Mouse (Mus musculus) neural tube, embryonic 11.5 days (tissue): ENCODE measurements around the gene Robo1. TPM values are rescaled to one million over a fixed set of nuclear protein-coding genes. Genes with fewer than 3 reads are reported as not detected.

ENCODE experiments used
- ATAC-seq: fragments of 200-750 bp; cut with Nextera tagmentation; 2 replicates; pipeline ENCODE4 v1.8.0; 2017; ENCODE audit warnings: moderate number of reproducible peaks, mild to moderate bottlenecking, moderate TSS enrichment, moderate library complexity; ENCODE audit not compliant: insufficient read depth, low FRiP score, low TSS enrichment
- DNase-seq: peaks from one replicate; pipeline ENCODE4 v3.0.0-alpha.2; 2015; ENCODE audit warnings: low spot score
- H3K27ac ChIP-seq: fragments of 300-500 bp; sonication (generic); 2 replicates; pipeline ENCODE4 v1.5.1; 2014; ENCODE audit warnings: low read depth, mild to moderate bottlenecking, low read length
- H3K27me3 ChIP-seq: fragments of 300-500 bp; sonication (generic); 2 replicates; pipeline ENCODE4 v1.6.1; 2014; ENCODE audit warnings: mild to moderate bottlenecking, low read length, mixed read lengths; ENCODE audit not compliant: control insufficient read depth, insufficient read depth
- H3K36me3 ChIP-seq: fragments of 300-500 bp; sonication (generic); 2 replicates; pipeline ENCODE4 v1.6.1; 2014; ENCODE audit warnings: mild to moderate bottlenecking, low read length, moderate library complexity, mixed read lengths; ENCODE audit not compliant: control insufficient read depth, insufficient read depth
- H3K4me1 ChIP-seq: fragments of 300-500 bp; sonication (generic); 2 replicates; pipeline ENCODE4 v1.6.1; 2014; ENCODE audit warnings: low read length, mixed read lengths; ENCODE audit not compliant: control insufficient read depth, insufficient read depth
- H3K4me2 ChIP-seq: fragments of 300-500 bp; sonication (generic); 2 replicates; pipeline ENCODE4 v1.6.1; 2014; ENCODE audit warnings: low read depth, mild to moderate bottlenecking, moderate library complexity
- H3K4me3 ChIP-seq: fragments of 300-500 bp; sonication (generic); 2 replicates; pipeline ENCODE4 v1.5.1; 2014; ENCODE audit warnings: low read depth, low read length
- H3K9ac ChIP-seq: fragments of 300-500 bp; sonication (generic); 2 replicates; pipeline ENCODE4 v1.6.1; 2014; ENCODE audit warnings: mild to moderate bottlenecking, low read length
- H3K9me3 ChIP-seq: fragments of 300-500 bp; sonication (generic); 2 replicates; pipeline ENCODE4 v1.6.1; 2016; ENCODE audit warnings: low read length; ENCODE audit not compliant: control insufficient read depth
- WGBS: fragments of 180-500 bp; shearing (Covaris S2); extraction: QIAGEN DNeasy Blood & Tissue Kit; methylation state at CpG from one replicate; pipeline ENCODE4 v1.1.7; 2014; 5-methylcytosine and 5-hydroxymethylcytosine counted together
- polyA plus RNA-seq: library from polyadenylated mRNA; unstranded; fragments of >200 nt; fragmentation: Nextera tagmentation; extraction: Ambion mirVana; gene quantifications from 2 replicates; pipeline ENCODE4 v1.2.1, GENCODE M21; 2014

Gene Robo1
- polyA plus RNA-seq, 1 experiment from 2014 or later = 58.3 TPM

- H3K36me3 ChIP-seq = no peaks in the 10 kb centered on the region
- no peak for ATAC-seq
- 88% methylated on average over 8 of the region's 8 CpGs for WGBS
Observed at GRCm38 (mm10) chr16:72639332-72639940, 331.3 kb downstream of the Robo1 start.

DNA sequence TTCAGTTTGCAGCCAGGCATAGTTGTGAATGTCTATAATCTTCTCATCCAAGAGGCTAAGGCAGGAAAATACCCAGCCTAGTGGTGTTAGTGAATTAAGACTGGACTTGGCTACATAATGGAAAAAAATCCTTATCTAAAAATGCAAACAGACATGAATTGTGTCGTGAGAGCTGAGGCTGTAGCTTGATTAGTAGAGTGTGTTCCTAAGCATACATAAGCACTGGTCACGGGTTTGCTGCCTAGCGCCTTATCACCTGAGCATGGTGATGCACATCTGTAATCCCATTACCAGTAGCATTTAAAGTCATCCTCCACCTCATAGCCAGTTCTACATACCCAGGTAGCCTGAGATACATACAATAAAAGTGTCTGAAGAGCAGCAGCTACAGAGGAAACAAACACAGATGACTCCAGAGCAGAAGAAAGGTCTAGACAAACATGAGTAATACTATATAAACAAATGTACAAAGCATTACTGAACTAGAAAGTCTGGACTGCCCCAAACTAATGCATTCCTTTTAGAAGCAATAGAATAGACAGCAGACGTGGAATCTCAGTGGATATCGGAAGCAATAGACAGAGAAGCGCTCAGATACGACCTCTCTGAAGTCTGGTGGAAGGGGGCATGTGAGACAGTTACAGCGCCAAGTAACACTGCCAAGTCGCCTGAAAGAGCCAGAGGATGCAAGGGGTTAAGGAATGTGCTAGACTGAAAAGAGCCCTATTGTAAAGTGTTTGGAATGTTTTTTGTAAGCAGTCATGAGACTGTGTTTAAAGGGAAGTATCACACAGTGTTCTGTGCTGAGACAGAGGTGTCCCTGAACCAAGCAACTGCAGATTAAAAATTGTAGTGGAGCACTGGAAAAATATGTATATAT is 333.1 kb downstream of the Robo1 start:
- no peaks in the 10 kb centered on the region for H3K36me3 ChIP-seq
- WGBS = 80% methylated on average over 9 of the region's 9 CpGs
- DNase-seq (no peak), ATAC-seq (no peak)
- H3K4me1 ChIP-seq = no peaks in the 10 kb centered on the region
- H3K27me3 ChIP-seq = no peaks in the 10 kb centered on the region
- H3K9ac ChIP-seq = no peak overlapping the region
- no peaks in the 10 kb centered on the region for H3K9me3 ChIP-seq
- no peak overlapping the region for H3K4me2 ChIP-seq
- H3K27ac ChIP-seq = no peak overlapping the region
- no peak overlapping the region for H3K4me3 ChIP-seq

More at GRCm38 (mm10) chr16:72639332-72639940, 331.3 kb downstream of the Robo1 start:
- no peak overlapping the region for H3K4me3 ChIP-seq
- no peak overlapping the region for H3K4me2 ChIP-seq
- no peak for DNase-seq
- no peaks in the 10 kb centered on the region for H3K9me3 ChIP-seq
- no peak overlapping the region for H3K9ac ChIP-seq
- H3K27me3 ChIP-seq = no peaks in the 10 kb centered on the region
- H3K27ac ChIP-seq = no peak overlapping the region
- H3K4me1 ChIP-seq = no peaks in the 10 kb centered on the region

DNA sequence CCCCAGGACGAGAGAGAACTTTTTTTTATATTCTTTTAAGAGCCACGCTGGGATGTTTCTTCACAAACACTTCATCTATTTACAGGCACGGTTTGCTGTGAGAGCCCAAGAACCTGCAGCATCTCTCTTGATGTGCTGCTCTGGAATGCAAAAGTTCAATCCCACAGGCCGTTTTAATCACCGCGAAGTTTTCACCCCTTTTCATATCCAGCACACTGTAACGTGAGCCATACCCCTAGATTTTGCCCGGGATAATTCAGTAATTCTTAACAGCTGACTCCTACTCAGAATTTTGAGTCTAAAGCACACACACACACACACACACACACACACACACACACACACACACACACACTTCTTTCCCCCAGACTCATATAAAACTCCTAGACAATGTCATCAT is 337.8 kb downstream of the Robo1 start:
- no peak for ATAC-seq
- H3K36me3 ChIP-seq = no peaks in the 10 kb centered on the region
- peaks cover 3% of the 10 kb centered on the region; the same call in 1 of the 2 replicates for H3K4me1 ChIP-seq
- 45% methylated on average over 8 of the region's 8 CpGs for WGBS
- H3K9me3 ChIP-seq = no peaks in the 10 kb centered on the region
- H3K4me2 ChIP-seq = no peak overlapping the region
- no peak for DNase-seq
- no peaks in the 10 kb centered on the region for H3K27me3 ChIP-seq
- no peak overlapping the region for H3K9ac ChIP-seq
- no peak overlapping the region for H3K27ac ChIP-seq
- no peak overlapping the region for H3K4me3 ChIP-seq

- ATAC-seq (0 out of 2 replicates have a peak, but pooled peaks have one; percentile 38), DNase-seq (peak; percentile 62)
- H3K27me3 ChIP-seq = no peaks in the 10 kb centered on the region
- H3K27ac ChIP-seq = no peak overlapping the region
- no peak overlapping the region for H3K4me3 ChIP-seq
- H3K9me3 ChIP-seq = no peaks in the 10 kb centered on the region
- H3K4me1 ChIP-seq = peaks cover 3% of the 10 kb centered on the region; the same call in 1 of the 2 replicates
- H3K36me3 ChIP-seq = no peaks in the 10 kb centered on the region
- H3K4me2 ChIP-seq = no peak overlapping the region
- 44% methylated on average over 4 of the region's 4 CpGs for whole genome bisulfite sequencing
- H3K9ac ChIP-seq = no peak overlapping the region
Observed at GRCm38 (mm10) chr16:72649314-72649713, 341.2 kb downstream of the Robo1 start.

GRCm38 (mm10) chr16:72655411-72655810 is 347.3 kb downstream of the Robo1 start:
- 91% methylated on average over 9 of the region's 9 CpGs for WGBS
- H3K4me2 ChIP-seq = no peak overlapping the region
- no peaks in the 10 kb centered on the region for H3K4me1 ChIP-seq
- DNase-seq (no peak), ATAC-seq (no peak)
- no peak overlapping the region for H3K4me3 ChIP-seq
- no peaks in the 10 kb centered on the region for H3K36me3 ChIP-seq
- H3K9me3 ChIP-seq = no peaks in the 10 kb centered on the region
- no peak overlapping the region for H3K9ac ChIP-seq
- no peak overlapping the region for H3K27ac ChIP-seq
- H3K27me3 ChIP-seq = no peaks in the 10 kb centered on the region

DNA sequence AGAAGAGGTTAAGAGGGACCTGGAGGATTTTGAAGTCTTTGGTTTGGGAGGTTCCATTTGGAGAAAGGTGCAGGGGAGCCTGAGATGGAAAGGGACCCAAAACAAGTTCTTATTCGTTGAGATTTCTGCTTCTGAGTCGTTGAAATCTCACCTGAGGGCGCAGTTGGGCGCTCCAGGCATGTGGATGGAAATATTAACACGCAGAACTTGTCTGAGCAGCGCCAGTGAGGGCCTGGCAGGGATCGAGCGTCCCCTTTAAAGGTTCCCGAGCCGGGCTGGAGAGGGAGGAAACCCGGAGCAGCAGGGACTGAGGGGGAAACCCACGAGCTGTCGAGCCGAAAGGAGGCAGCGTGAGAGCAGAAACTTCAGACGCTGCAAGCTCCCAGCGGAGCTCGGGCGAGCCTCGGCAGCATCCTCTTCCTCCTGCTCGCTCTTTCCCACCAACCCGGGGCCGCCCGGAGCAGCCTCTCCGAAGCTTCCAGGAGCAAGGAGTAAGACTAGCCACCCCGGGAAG is 354.8 kb downstream of the Robo1 start:
- peak overlapping the region; percentile 88 for H3K27ac ChIP-seq
- peak overlapping the region; percentile 86 for H3K9ac ChIP-seq
- H3K36me3 ChIP-seq = no peaks in the 10 kb centered on the region
- peak; percentile 86 for ATAC-seq
- no peaks in the 10 kb centered on the region for H3K9me3 ChIP-seq
- H3K4me1 ChIP-seq = peaks cover 3% of the 10 kb centered on the region; the same call in 1 of the 2 replicates
- H3K4me2 ChIP-seq = peak overlapping the region; percentile 72
- H3K4me3 ChIP-seq = peak overlapping the region; percentile 91
- WGBS = 0% methylated on average over 20 of the region's 26 CpGs
- no peaks in the 10 kb centered on the region for H3K27me3 ChIP-seq
- DNase-seq = peak; percentile 89

DNA sequence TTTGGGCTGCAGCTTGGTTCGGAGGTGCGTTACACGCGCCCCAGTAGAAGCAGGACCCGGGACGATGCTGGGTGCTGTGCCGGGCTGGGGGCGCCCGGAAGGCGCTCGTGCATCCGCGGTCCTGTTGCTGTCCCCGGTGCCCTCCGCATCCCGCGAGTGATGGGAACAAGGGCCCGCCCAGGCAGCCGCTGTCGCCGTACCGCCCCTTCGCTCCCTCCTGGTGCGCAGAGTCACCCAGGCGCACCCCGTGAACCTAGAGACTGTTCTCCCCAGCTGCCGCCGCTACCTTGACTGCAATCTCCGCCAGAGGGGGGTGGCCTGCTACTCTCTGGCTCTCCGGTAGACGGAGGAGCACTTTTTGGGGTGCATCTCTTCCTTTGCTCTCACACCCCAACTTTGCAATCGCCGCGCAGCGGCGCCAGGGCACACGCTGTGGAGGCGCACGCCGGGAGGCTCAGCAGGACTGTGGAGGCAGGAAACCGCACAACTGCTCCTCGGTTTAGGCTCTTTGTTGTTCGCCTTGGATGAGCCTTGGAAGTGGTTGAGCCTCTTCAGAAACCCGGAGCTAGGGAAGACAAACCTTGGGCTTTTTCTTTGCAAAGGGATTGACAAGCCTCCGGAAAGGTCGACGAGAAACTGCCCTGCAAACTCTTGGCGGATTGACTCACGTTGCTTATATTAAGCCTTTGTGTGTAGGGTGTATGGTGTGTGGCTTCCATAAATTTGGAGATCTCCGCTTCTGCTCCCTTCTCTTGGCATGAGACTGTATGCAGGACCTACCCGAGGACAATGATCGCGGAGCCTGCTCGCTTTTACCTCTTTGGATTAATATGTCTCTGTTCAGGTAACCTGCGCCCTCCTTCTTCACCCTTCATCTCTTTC is 355.5 kb downstream of the Robo1 start:
- H3K4me2 ChIP-seq = peak overlapping the region; percentile 72
- peak; percentile 61 for DNase-seq
- peak overlapping the region; percentile 88 for H3K27ac ChIP-seq
- H3K4me1 ChIP-seq = peaks cover 3% of the 10 kb centered on the region; the same call in 1 of the 2 replicates
- H3K27me3 ChIP-seq = no peaks in the 10 kb centered on the region
- no peaks in the 10 kb centered on the region for H3K36me3 ChIP-seq
- peak; percentile 79 for ATAC-seq
- peak overlapping the region; percentile 86 for H3K9ac ChIP-seq
- peak overlapping the region; percentile 91 for H3K4me3 ChIP-seq
- WGBS = 0% methylated on average over 54 of the region's 55 CpGs
- H3K9me3 ChIP-seq = no peaks in the 10 kb centered on the region

GRCm38 (mm10) chr16:72664233-72664613 is 356.1 kb downstream of the Robo1 start:
- under 1% methylated on average over 12 of the region's 12 CpGs for WGBS

More at GRCm38 (mm10) chr16:72664233-72664613, 356.1 kb downstream of the Robo1 start:
- H3K9ac ChIP-seq = peak overlapping the region; percentile 86
- DNase-seq (peak; percentile 53), ATAC-seq (no peak)
- H3K4me2 ChIP-seq = peak overlapping the region; percentile 72
- no peaks in the 10 kb centered on the region for H3K27me3 ChIP-seq
- no peaks in the 10 kb centered on the region for H3K9me3 ChIP-seq
- H3K4me1 ChIP-seq = peaks cover 3% of the 10 kb centered on the region; the same call in 1 of the 2 replicates
- H3K36me3 ChIP-seq = no peaks in the 10 kb centered on the region
- H3K27ac ChIP-seq = no peak overlapping the region
- H3K4me3 ChIP-seq = peak overlapping the region; percentile 91
